In genomic region chr2:33162126-33162525, GRCm38 (mm10) we compare ENCODE assay signal across 13 mouse cellular contexts. TPM values are rescaled to one million over a fixed set of nuclear protein-coding genes. Genes with fewer than 3 reads are reported as not detected.
"Had no signal": no experiment of that assay in that cellular context is flagged by ENCODE, and none has a peak within 500 bp of the region (broad histone marks: within the 10 kb centered on the region; RNA-seq: fewer than 3 reads in every experiment).

No protein-coding gene starts in this region.

- H3K27ac ChIP-seq: layer of hippocampus, adult 2 months; liver, embryonic 13.5 days; midbrain, embryonic 13.5 days; stomach, postnatal 0 days had no signal

- H3K4me3 ChIP-seq: layer of hippocampus, adult 2 months; limb, embryonic 12.5 days; liver, embryonic 13.5 days; midbrain, embryonic 13.5 days had no signal

- H3K4me1 ChIP-seq: midbrain, embryonic 13.5 days had no signal

- H3K27me3 ChIP-seq: limb, embryonic 12.5 days; liver, embryonic 13.5 days; midbrain, embryonic 13.5 days had no signal

- DNase-seq: kidney, postnatal 10 days; kidney, postnatal 4 days; liver; liver, embryonic 13.5 days; liver, postnatal 0 days; lung, postnatal 36 days; right cerebral cortex, postnatal 25 days; thymus, postnatal 14 days had no signal

- H3K36me3 ChIP-seq: limb, embryonic 12.5 days; liver, embryonic 13.5 days had no signal

- H3K9me3 ChIP-seq: limb, embryonic 12.5 days; liver, embryonic 13.5 days; midbrain, embryonic 13.5 days had no signal

RNA-seq across cellular contexts. Expression of gene Garnl3, which starts 30.7 kb away (rescaled TPM):
- total RNA-seq: megakaryocyte progenitor cell, adult 5-6 weeks had no signal
